Mouse (Mus musculus) spleen, adult 2 months (tissue): ENCODE measurements around the gene Gdf3. TPM values are rescaled to one million over a fixed set of nuclear protein-coding genes. Genes with fewer than 3 reads are reported as not detected.

Experiments
- DNase-seq, 2 experiments: peaks; one replicate each; pipeline versions ENCODE4 v3.0.0 to v3.0.0-alpha.2; 2012 to 2021; ENCODE audit warnings: low spot score in 2 of 2, low read depth in 1 of 2
- H3K27ac ChIP-seq: fragments of 200-500 bp; 2 replicates; pipeline ENCODE4 v1.5.1; 2012; ENCODE audit warnings: low read length, inconsistent platforms; ENCODE audit not compliant: insufficient read depth
- H3K27me3 ChIP-seq: fragments of 200-500 bp; 2 replicates; pipeline ENCODE4 v1.6.1; 2012; ENCODE audit warnings: mild to moderate bottlenecking, moderate library complexity, low read length, inconsistent platforms; ENCODE audit not compliant: control insufficient read depth, insufficient read depth
- H3K36me3 ChIP-seq: fragments of 200-500 bp; 2 replicates; pipeline ENCODE4 v1.6.1; 2012; ENCODE audit warnings: mild to moderate bottlenecking, low read length, inconsistent platforms; ENCODE audit not compliant: control insufficient read depth, insufficient read depth
- H3K4me1 ChIP-seq: fragments of 200-500 bp; 2 replicates; pipeline ENCODE4 v1.6.1; 2011; ENCODE audit warnings: inconsistent platforms; ENCODE audit not compliant: control insufficient read depth, insufficient read depth, insufficient read length
- H3K4me3 ChIP-seq: fragments of 200-500 bp; 2 replicates; pipeline ENCODE4 v1.5.1; 2011; ENCODE audit warnings: mild to moderate bottlenecking, inconsistent platforms; ENCODE audit not compliant: insufficient read depth, insufficient read length; ENCODE audit errors: extremely low read depth
- CTCF ChIP-seq: fragments of 200-500 bp; IDR thresholded peaks from 2 replicates; pipeline ENCODE4 v1.5.1; 2011; ENCODE audit warnings: mild to moderate bottlenecking, inconsistent platforms; ENCODE audit not compliant: insufficient read depth, insufficient read length, insufficient replicate concordance; ENCODE audit errors: extremely low read depth
- POLR2A ChIP-seq: fragments of 200-500 bp; IDR thresholded peaks from 2 replicates; pipeline ENCODE4 v1.6.1; 2011; ENCODE audit warnings: low read depth, low read length, inconsistent platforms
- WGBS: fragments of 180-500 bp; shearing (Covaris S2); methylation state at CpG from one replicate; pipeline ENCODE4 v1.1.7; 2018; 5-methylcytosine and 5-hydroxymethylcytosine counted together
- polyA plus RNA-seq: library from polyadenylated mRNA; depleted of rRNA; stranded (reverse); fragments of >200 nt; gene quantifications from 2 replicates; pipeline ENCODE4 v1.2.3, GENCODE M21; 2012

The Gdf3 gene
- polyA plus RNA-seq, 1 experiment = 0.60 TPM

DNA sequence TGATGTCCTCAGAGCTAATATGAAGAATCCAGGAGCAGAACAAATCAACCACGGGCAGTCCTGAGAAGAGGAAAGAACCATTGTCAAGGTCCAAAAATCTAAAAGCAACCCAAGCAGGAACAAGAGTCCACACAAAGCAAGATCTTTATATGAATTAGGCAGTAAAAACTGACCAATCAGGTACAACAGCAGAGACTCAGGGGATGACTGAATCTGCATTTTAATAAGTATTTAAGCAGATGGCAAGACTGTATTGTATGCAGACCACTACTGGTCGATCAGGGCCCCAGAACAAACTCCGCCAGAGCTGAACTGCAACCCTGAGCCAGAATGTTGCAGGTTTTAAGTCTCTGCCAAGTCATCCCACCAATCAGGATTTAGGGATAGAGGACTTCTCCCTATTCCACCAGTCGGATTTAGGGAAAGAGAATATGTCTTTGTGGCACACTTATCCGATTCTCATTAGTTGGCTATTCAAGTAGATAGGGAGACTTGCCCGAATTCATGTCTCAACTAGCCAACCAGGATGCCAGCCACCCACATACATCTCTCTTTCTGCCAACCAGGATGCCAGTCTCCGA is 9.7 kb downstream of the Gdf3 start:
- TF ChIP-seq POLR2A = no peak
- no peak for TF ChIP-seq CTCF
- Histone ChIP-seq H3K27ac (peak overlapping the region; percentile 90), H3K4me3 (no peak overlapping the region), H3K4me1 (peaks cover 14% of the 10 kb centered on the region), H3K27me3 (no peaks in the 10 kb centered on the region), H3K36me3 (peaks cover 3% of the 10 kb centered on the region; the same call in 1 of the 2 replicates)
- 73% methylated on average over 7 of the region's 7 CpGs for WGBS
- no peak for DNase-seq

DNA sequence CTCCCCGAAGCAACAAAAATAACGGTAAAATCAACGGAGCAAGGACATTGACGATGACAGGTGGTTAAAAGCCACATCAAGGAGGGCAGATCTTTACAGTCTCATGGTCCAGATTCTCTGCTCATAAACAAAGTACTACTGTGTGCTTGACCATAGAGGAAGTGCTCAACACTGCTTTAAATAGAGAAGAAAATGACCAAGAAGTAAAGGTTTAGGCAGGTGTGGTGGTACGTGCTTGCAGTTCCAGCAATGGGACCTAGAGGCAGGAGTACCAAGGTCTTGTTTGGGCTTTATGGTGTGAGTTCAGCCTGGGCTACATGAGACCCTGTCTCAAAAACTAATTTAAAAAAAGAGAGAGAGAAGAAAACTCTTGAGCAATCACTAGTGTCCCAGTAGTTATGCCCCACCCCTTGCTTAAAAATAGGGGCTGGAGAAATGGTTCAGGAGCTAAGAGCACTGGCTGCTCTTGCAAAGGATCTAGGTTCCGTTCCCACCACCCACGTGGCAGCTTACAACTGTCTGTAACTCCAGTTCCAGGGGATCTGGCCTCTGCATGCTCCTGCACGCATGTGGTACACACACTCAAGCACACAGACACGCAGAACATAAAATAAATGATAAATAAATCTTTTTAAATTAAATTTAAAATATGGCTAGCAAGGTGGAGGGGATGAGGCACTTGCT is 10.7 kb downstream of the Gdf3 start:
- H3K27ac ChIP-seq = peak overlapping the region; percentile 90
- DNase-seq = no peak
- 56% methylated on average over 9 of the region's 9 CpGs for WGBS
- no peak for TF ChIP-seq CTCF
- no peak for TF ChIP-seq POLR2A
- H3K36me3 ChIP-seq = peaks cover 3% of the 10 kb centered on the region; the same call in 1 of the 2 replicates
- no peak overlapping the region for H3K4me3 ChIP-seq
- H3K4me1 ChIP-seq = peaks cover 14% of the 10 kb centered on the region
- H3K27me3 ChIP-seq = no peaks in the 10 kb centered on the region

DNA sequence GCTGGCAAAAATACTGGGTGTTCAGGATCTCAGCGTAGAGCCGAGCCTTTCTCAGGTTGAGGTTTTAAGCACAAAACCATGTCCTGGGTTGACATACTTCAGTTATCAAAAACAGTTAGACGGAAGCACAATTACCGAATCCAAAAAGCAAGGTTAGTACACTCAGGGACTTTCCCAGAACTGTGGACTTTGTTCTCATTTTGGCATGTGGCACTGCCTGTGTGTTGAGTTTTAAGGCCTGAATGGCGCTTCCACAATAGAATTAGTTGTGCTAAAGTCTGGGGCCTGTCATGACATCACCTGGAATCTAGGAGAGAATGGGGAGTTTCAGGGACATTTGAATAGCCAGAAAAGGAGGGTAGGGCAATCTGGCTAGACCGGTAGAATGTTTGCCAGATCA is 11.5 kb downstream of the Gdf3 start:
- WGBS = 39% methylated on average over 6 of the region's 6 CpGs
- Histone ChIP-seq H3K4me3 (peak overlapping the region; percentile 19; the same call in 1 of the 2 replicates), H3K4me1 (peaks cover 9% of the 10 kb centered on the region; the same call in 1 of the 2 replicates), H3K27me3 (no peaks in the 10 kb centered on the region), H3K36me3 (peaks cover 3% of the 10 kb centered on the region; the same call in 1 of the 2 replicates), H3K27ac (peak overlapping the region; percentile 90)
- TF ChIP-seq POLR2A (no peak), CTCF (no peak)
- DNase-seq = no peak

DNA sequence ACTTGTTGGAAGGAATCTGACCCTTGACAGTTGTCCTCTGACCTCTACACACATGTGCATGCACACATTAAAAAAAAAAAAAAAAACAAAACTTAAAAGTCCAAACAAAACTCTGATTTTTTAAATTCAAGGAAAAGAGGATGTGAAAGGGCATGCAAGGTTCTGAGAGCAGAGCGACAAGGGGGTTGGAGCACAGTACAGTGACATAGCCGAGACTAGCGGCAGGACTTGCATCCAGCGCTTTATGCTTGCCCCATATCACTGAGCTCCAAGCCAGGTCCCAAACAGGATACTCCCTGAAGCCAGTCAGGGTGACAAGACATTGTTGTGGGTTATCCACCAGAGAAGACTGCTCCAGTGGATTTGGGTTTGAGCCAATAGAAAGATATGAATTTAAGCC is 11.9 kb downstream of the Gdf3 start:
- no peak for DNase-seq
- TF ChIP-seq POLR2A (no peak), CTCF (no peak)
- Histone ChIP-seq H3K4me3 (peak overlapping the region; percentile 19; the same call in 1 of the 2 replicates), H3K27ac (peak overlapping the region; percentile 90), H3K27me3 (no peaks in the 10 kb centered on the region), H3K36me3 (peaks cover 3% of the 10 kb centered on the region; the same call in 1 of the 2 replicates), H3K4me1 (peaks cover 9% of the 10 kb centered on the region; the same call in 1 of the 2 replicates)
- 37% methylated on average over 4 of the region's 4 CpGs for WGBS

DNA sequence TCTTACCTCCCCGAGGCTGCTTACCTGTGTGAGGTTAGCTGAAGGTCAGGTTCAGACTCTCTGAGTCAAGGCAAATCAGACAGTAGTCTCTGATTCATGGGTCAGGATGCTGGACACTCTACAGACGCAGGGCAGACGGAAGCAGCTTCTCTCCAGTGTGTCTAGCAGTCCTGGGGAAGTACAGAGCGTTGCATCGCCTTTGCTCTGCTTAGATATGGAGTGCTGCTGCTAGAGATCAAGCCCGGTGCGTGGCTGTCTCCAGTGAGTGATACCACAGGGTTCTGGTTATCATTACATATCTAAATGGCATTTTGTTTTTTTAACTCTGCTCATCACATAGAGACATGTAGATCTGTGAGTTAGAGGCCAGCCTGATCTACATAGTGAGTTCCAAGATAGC is 13.3 kb downstream of the Gdf3 start:
- Histone ChIP-seq H3K4me3 (no peak overlapping the region), H3K36me3 (peaks cover 10% of the 10 kb centered on the region), H3K27me3 (no peaks in the 10 kb centered on the region), H3K27ac (no peak overlapping the region), H3K4me1 (peaks cover 9% of the 10 kb centered on the region; the same call in 1 of the 2 replicates)
- TF ChIP-seq POLR2A (no peak), CTCF (no peak)
- no peak for DNase-seq
- WGBS = 89% methylated on average over 7 of the region's 7 CpGs

DNA sequence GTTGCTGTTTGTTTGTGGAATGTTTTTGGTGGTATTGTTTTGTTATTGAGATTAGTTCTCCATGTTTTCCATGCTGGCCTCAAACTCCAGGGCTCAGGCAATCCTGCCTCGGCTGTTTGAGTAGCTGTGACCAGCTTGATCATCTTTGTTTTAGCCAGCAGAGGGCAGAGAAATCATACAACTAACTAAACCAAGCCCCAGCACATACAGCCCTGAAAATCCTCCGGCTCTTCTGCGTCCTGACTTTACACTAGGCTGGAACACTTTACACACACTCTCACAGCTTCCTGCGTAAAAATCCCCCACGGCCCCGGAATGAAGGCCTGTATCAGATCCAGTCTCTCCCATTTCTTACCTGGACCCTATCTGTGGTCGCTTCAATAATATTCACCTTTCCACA is 14.2 kb downstream of the Gdf3 start:
- Histone ChIP-seq H3K4me3 (no peak overlapping the region), H3K27me3 (no peaks in the 10 kb centered on the region), H3K4me1 (peaks cover 7% of the 10 kb centered on the region; the same call in 1 of the 2 replicates), H3K36me3 (peaks cover 13% of the 10 kb centered on the region), H3K27ac (no peak overlapping the region)
- WGBS = 54% methylated on average over 7 of the region's 7 CpGs
- TF ChIP-seq POLR2A (no peak), CTCF (no peak)
- DNase-seq = no peak

DNA sequence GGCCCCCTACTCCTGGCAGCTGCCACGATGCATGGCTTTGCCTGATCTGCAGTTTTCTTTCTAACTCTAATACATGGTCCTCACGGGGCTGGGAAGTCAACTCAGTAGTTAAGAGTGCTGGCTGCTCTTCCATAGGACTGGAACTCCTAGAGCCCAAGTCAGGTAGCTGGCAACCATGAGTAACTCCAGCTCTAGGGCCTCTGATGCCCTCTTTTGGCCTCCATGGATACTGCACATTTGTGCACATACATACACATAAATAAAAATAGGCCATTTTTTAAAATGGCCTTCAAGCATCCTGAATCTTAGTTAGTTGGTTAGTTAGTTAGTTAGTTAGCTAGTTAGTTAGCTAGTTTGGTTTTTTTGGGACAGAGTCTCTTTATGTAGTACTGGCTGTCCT is 17.0 kb downstream of the Gdf3 start:
- no peaks in the 10 kb centered on the region for H3K27me3 ChIP-seq
- H3K4me3 ChIP-seq = no peak overlapping the region
- H3K27ac ChIP-seq = no peak overlapping the region
- TF ChIP-seq POLR2A (no peak), CTCF (no peak)
- peaks cover 20% of the 10 kb centered on the region for H3K36me3 ChIP-seq
- DNase-seq = no peak
- no peaks in the 10 kb centered on the region; the same call in 1 of the 2 replicates for H3K4me1 ChIP-seq
- 94% methylated on average over 2 of the region's 2 CpGs for WGBS
